Mouse (Mus musculus) embryonic fibroblast, embryonic 13.5 days (primary cell): ENCODE measurements around the gene Robo3. TPM values are rescaled to one million over a fixed set of nuclear protein-coding genes. Genes with fewer than 3 reads are reported as not detected.
A peak's percentile ranks its signal among the peaks of the same experiment; 100 is the strongest.

Experiments used
- H3K27ac ChIP-seq: 2 replicates; pipeline ENCODE4 v1.5.1; 2012; ENCODE audit warnings: low read length, control low read depth, inconsistent platforms; ENCODE audit not compliant: insufficient read depth
- H3K4me1 ChIP-seq: 2 replicates; pipeline ENCODE4 v1.6.1; 2011; ENCODE audit warnings: low read length; ENCODE audit not compliant: control insufficient read depth, insufficient read depth
- H3K4me3 ChIP-seq: 2 replicates; pipeline ENCODE4 v1.5.1; 2011; ENCODE audit warnings: mild to moderate bottlenecking, control low read depth, low read length; ENCODE audit not compliant: insufficient read depth
- CTCF ChIP-seq: IDR thresholded peaks from 2 replicates; pipeline ENCODE4 v1.5.1; 2011; ENCODE audit warnings: mild to moderate bottlenecking, control low read depth, low read length, moderate library complexity, borderline replicate concordance; ENCODE audit not compliant: insufficient read depth
- POLR2A ChIP-seq: IDR thresholded peaks from 2 replicates; pipeline ENCODE4 v1.6.1; 2011; ENCODE audit warnings: low read depth, mild to moderate bottlenecking, control low read depth, low read length, moderate library complexity
- polyA plus RNA-seq: library from polyadenylated mRNA; stranded (reverse); fragments of >200 nt; gene quantifications from 2 replicates; pipeline ENCODE4 v1.2.4, GENCODE M21; 2011; ENCODE audit warnings: low read depth; ENCODE audit not compliant: missing spikeins, insufficient read length

The Robo3 gene
- polyA plus RNA-seq, 1 experiment: 0.56 TPM

DNA sequence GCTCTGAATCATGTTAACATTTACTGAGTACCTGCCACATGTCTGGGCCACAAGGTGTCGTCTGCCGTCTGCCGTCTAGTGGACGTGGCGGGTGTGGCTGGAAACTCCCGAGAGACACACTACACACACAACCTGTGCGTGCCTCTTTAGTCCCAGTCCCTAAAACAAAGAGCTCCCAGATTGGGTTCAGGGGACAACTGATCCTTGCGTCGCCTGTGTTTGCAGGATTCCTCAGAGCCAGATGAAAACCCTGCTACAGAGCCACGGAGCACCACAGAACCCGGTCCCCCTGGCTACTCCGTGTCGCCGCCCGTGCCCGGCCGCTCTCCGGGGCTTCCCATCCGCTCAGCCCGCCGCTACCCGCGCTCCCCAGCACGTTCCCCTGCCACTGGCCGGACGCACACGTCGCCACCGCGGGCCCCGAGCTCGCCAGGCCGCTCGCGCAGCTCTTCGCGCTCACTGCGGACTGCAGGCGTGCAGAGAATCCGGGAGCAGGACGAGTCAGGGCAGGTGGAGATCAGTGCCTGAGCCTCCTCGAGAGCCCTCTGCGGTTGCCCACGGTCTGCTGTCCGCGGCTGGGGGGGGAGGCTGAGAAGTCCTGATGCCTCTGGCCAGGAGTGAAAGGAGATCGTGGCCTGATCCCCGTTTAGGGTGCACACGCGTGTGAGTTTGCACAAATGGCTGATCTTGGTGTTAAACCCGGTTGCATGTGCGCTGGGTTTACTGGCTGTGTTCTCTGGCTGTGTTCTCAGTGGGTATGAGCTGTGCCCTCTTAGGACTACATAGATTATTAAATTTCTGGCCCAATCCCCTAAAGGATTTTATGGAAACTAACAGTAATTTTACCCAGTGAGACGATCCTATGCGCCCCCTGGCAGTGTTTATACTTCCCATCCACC is 48.5 kb downstream of the Robo3 start:
- Histone ChIP-seq H3K4me1 (no peaks in the 10 kb centered on the region), H3K4me3 (peak overlapping the region; percentile 17), H3K27ac (no peak overlapping the region)
- TF ChIP-seq POLR2A (no peak), CTCF (no peak)

GRCm38 (mm10) chr9:37383161-37383560 is 49.9 kb downstream of the Robo3 start:
- Histone ChIP-seq H3K27ac (no peak overlapping the region), H3K4me3 (no peak overlapping the region), H3K4me1 (no peaks in the 10 kb centered on the region)
- TF ChIP-seq CTCF (no peak), POLR2A (no peak)

- no peak overlapping the region for H3K27ac ChIP-seq
- H3K4me3 ChIP-seq: no peak overlapping the region
- no peak for TF ChIP-seq POLR2A
- no peak for TF ChIP-seq CTCF
- no peaks in the 10 kb centered on the region for H3K4me1 ChIP-seq
These were observed 57.3 kb downstream of the Robo3 start for GRCm38 (mm10) chr9:37375718-37376117.

DNA sequence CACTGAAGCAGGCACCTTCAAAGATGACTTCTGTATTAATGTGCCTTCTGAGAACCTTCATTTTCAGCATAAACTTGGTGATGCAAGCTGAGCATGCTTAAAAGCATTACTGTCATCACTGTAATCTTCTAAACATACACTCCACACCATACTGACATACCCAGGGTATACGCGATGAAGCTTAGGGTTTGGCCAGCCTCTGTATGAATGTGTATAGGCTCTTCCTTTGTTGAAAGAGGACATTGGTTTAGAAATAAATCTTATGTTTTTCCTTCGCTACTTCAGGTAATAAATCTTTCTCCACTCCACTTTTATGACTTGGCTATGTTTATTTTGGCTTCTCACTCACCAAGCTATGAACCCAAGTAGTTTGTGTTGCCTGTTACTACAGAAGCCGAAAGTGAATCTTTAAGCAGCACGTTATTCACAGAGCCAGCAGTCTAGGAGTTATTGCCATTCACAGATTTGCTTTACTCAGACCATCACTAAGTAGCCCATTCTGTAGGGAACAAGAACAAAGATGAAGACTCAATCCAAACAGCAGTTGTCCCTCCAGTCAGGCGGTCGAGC is 61.7 kb downstream of the Robo3 start:
- no peak overlapping the region for H3K4me3 ChIP-seq
- H3K4me1 ChIP-seq: no peaks in the 10 kb centered on the region
- no peak overlapping the region for H3K27ac ChIP-seq
- TF ChIP-seq POLR2A (no peak), CTCF (no peak)

DNA sequence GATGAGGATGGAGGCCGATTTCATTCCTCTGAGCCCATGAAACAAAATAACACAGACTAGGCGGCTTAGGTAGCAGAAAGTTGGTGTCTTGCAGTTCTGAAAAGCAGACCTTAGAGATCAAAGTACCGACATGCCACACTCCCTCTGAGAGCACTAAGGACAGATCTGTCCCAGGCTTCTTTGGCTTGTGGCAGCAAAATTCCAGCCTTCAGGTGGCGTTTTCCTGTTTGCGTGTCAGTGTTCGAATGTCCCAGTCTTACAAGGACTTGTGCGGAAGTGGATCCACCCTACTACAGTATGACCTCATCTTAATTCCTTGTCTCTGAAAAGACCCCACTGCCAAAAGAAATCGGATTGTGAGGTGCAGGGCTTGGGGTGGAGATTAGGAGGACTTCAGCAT is 64.2 kb downstream of the Robo3 start:
- TF ChIP-seq CTCF: no peak
- TF ChIP-seq POLR2A: no peak
- Histone ChIP-seq H3K4me3 (no peak overlapping the region), H3K27ac (no peak overlapping the region), H3K4me1 (peaks cover 2% of the 10 kb centered on the region; the same call in 1 of the 2 replicates)

DNA sequence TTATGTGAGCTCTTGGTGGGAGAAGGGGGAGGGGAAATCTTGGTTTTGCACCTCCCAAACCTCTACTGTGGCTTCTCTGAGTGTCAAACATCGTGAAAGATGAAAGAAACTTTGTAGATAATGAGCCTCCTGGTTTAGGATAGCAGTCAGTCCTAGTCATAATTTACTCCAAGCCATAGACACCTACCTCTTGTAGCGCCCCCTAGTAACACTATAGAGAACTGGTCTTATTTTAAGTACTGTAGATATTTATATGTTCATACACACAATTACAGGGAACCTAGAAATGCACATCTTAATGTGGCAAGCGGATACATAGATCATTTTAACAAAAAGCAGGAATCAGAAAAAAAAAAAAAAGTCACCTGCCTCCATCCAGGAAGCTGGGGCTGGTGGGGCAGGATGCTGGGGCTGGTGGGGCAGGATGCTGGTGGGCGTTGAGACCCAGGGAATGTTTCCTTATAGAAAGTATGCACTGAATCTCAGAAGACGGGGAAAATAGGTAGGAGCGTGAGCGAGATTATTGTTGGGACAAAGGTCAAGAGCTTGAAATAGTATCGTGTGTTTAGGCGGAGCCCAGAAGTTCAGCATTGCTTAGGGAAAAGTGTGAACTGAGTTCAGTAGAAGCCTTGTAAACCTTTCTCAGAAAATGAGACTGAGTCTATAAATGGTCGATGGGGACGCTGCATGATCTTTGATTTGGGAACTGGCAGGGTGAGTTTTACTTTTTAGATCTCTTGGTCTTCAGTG is 64.8 kb downstream of the Robo3 start:
- H3K27ac ChIP-seq: no peak overlapping the region

DNA sequence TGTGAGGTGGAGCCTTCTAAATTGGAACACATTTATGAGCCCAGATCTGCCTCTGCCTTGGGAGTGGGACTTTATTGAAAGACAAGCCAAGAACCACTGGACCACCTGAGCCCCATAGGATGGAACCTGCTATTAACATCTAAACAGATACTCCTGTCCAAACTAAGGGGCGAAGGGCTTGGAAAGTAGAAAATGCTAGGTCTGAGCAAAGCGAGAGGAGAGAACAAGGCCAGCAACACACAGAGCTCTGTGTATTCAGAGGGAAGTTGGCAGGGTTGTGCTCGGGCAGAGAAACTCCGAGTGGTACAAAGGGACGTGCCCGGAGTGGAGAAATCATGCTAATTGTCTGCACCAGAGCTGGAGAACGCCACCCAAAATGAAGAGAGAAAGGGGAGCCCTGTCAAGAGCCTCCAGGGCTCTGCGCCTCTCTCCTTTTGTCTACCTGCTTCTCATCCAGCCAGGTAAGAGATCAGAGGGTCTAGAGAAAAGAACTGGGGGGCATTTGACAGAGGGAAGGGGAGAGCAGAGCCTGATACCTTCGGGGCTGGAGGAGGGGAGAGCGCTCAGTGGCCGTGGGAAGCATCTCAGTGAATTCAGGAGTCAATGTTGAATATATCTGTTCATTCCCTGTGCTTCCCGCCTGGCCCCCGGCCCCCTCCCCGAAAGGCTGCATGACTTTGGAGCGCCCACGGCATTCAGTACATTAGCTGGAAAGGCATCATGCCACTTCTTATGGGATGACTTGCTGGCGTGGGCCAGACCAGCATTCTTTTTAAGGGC is 65.6 kb downstream of the Robo3 start, which contains the start of gene Hepacam:
Hepacam (plus strand) TSS at position 51 of the 780 bp plus-strand sequence.
- Histone ChIP-seq H3K4me3 (no peak within 1 kb of the TSS), H3K27ac (no peak within 1 kb of the TSS), H3K4me1 (peaks cover 2% of the 10 kb centered on the region; the same call in 1 of the 2 replicates)
- no peak for TF ChIP-seq CTCF
- no peak for TF ChIP-seq POLR2A

More for the DNA sequence above, 64.8 kb downstream of the Robo3 start:
- Histone ChIP-seq H3K4me3 (no peak overlapping the region), H3K4me1 (peaks cover 2% of the 10 kb centered on the region; the same call in 1 of the 2 replicates)
- no peak for TF ChIP-seq CTCF
- TF ChIP-seq POLR2A: no peak

GRCm38 (mm10) chr9:37365706-37366105 is 67.3 kb downstream of the Robo3 start:
- Histone ChIP-seq H3K4me3 (no peak overlapping the region), H3K4me1 (peaks cover 2% of the 10 kb centered on the region; the same call in 1 of the 2 replicates), H3K27ac (no peak overlapping the region)
- TF ChIP-seq CTCF (no peak), POLR2A (no peak)

Other genes with a start within 250 kb of the Robo3 start
- 4.1 and 6.3 TPM in 2 replicates for gene Tmem218, start 225.0 kb downstream of the Robo3 start, polyA plus RNA-seq
- gene Slc37a2, start 177.5 kb downstream of the Robo3 start, polyA plus RNA-seq: 1.9 and 2.2 TPM in 2 replicates
- gene Ccdc15, start 84.8 kb downstream of the Robo3 start, polyA plus RNA-seq: 2.8 and 4.0 TPM in 2 replicates
- gene Hepacam, start 65.9 kb downstream of the Robo3 start, polyA plus RNA-seq: 0.44 TPM in 1 of 2 replicates, not detected in the other
- not detected in 2 replicates for gene Robo4, start 31.3 kb downstream of the Robo3 start, polyA plus RNA-seq
- 22.0 and 32.3 TPM in 2 replicates for gene Msantd2, start 56.1 kb upstream of the Robo3 start, polyA plus RNA-seq
- 0.28 and 0.62 TPM in 2 replicates for gene Esam, start 94.8 kb upstream of the Robo3 start, polyA plus RNA-seq
- gene Vsig2, start 106.0 kb upstream of the Robo3 start, polyA plus RNA-seq: not detected in 2 replicates
- gene Nrgn, start 119.7 kb upstream of the Robo3 start, polyA plus RNA-seq: 0.75 TPM in 1 of 2 replicates, not detected in the other
- gene Siae, start 122.5 kb upstream of the Robo3 start, polyA plus RNA-seq: 10.5 and 16.1 TPM in 2 replicates
- gene Spa17, start 180.5 kb upstream of the Robo3 start, polyA plus RNA-seq: 2.5 and 3.5 TPM in 2 replicates
- 140 and 159 TPM in 2 replicates for gene Tbrg1, start 224.1 kb upstream of the Robo3 start, polyA plus RNA-seq
- not detected in 2 replicates for gene Panx3, start 236.0 kb upstream of the Robo3 start, polyA plus RNA-seq